Mouse (Mus musculus): ENCODE measurements around the gene Magoh. TPM values are rescaled to one million over a fixed set of nuclear protein-coding genes. Genes with fewer than 3 reads are reported as not detected.

Gene Magoh
- 149 and 164 TPM in 2 replicates for polyA plus RNA-seq (2015; fragmentation: Nextera tagmentation; extraction: Ambion mirVana)

GRCm38 (mm10) chr4:107879254-107880050 lies at the start of gene Magoh:
Magoh (plus strand) TSS chr4:107879755.

GRCm38 (mm10) chr4:107889731-107890432 lies 10.3 kb downstream of the Magoh start, which contains the start of gene 0610037L13Rik:
0610037L13Rik (plus strand) TSS chr4:107889813.

GRCm38 (mm10) chr4:107923145-107923802 lies 43.7 kb downstream of the Magoh start, which contains the start of gene Cpt2:
Cpt2 (minus strand) TSS chr4:107923610.

Other genes with a start within 250 kb of the Magoh start
- gene Dmrtb1, start 195.5 kb upstream of the Magoh start, polyA plus RNA-seq (2015; fragmentation: Nextera tagmentation; extraction: Ambion mirVana) = 0.12 TPM in 1 of 2 replicates, not detected in the other
- gene Lrp8, start 77.5 kb upstream of the Magoh start, polyA plus RNA-seq (2015; fragmentation: Nextera tagmentation; extraction: Ambion mirVana) = 1.6 and 2.1 TPM in 2 replicates
- gene 0610037L13Rik, start 10.1 kb downstream of the Magoh start, polyA plus RNA-seq (2015; fragmentation: Nextera tagmentation; extraction: Ambion mirVana) = 46.0 and 48.0 TPM in 2 replicates
- 21.9 and 22.4 TPM in 2 replicates for gene Cpt2, start 43.9 kb downstream of the Magoh start, polyA plus RNA-seq (2015; fragmentation: Nextera tagmentation; extraction: Ambion mirVana)
- gene Slc1a7, start 88.6 kb downstream of the Magoh start, polyA plus RNA-seq (2015; fragmentation: Nextera tagmentation; extraction: Ambion mirVana) = 0.08 and 0.25 TPM in 2 replicates
- gene Podn, start 216.7 kb downstream of the Magoh start, polyA plus RNA-seq (2015; fragmentation: Nextera tagmentation; extraction: Ambion mirVana) = 1.5 and 2.7 TPM in 2 replicates

All from spleen, postnatal 0 days (tissue).